Mouse (Mus musculus): Measurements from ENCODE around the gene 2310022B05Rik.

Gene 2310022B05Rik

DNA sequence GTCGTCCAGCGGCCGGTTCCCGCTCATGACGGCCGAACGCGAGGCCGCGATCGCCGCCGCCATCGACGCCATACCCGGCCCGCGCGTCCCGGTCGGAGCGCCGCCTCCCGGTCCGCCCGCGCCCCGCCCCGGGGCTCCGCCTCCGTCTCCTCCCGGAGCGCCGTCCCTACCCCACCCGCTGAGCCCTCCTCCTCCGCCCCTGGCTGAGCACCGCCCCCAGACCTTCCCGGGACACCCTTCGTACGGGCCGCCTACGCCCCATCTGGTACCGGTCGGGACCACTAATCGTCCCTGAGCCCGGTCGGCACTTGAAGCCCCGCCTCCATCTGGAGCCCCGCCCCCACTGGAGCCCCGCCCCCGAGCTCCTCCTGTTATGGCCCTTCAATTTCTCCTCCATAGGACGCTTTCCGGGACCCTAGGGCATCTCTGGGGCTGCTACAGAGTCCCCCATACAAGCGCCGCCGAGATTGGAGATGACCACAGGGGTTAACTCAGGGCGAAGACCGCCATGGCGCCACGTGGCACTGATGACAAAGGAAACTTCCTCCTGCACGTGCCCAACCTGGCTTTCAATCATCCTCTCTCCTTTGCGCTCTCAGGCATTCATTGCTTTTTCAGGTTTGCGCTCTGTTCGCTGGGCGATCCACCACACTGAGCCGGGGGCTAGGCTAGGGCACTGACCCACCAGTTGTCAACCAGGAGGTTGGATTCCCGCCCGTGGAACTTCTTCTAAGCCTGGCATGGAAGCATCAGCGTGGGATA lies at the start of gene 2310022B05Rik:
Gene 2310022B05Rik (minus strand): TSS at position 258 of the 762 bp plus-strand sequence.
- peak; percentile 67 for DNase-seq (ENCODE audit: low read depth)

DNA sequence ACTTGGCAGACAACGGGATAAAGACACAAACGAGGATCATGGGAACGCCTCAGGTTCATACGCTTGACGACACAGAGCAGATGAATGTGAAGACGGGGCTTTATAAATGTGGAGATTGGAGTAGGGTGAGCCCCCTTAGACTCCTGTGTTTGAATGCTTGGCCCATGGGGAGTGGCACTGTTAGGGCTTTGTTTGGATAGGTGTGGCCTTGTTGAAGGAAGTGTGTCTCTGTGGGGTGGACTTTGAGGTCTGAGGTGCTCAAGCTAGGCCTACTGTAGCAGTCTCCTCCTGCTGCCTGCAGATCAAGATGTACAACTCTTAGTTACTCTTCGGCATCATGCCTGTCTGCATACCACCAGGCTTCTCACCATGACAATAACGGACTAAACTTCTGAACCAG lies 42.7 kb upstream of the 2310022B05Rik start:
- no peak for DNase-seq (ENCODE audit: low read depth)

DNA sequence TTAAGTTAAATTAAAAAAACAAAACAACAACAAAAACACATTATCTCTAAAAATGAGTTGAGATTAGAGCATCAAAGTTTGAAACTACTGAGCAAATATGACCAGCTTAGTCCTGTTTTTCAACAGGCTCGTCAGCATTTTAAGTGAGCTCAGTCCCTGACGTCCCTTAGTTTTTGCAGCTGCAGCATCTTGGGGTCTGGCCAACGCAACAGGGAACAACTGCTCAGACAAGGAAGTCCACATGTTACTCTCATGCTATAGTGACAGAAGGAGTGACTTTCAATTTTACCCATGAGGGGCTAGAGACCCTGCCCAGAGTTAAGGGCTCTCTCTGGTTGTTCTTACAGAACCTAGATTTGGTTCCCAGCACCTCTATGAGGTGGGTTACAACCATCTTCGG lies 41.2 kb upstream of the 2310022B05Rik start:
- no peak for DNase-seq (ENCODE audit: low read depth)

DNA sequence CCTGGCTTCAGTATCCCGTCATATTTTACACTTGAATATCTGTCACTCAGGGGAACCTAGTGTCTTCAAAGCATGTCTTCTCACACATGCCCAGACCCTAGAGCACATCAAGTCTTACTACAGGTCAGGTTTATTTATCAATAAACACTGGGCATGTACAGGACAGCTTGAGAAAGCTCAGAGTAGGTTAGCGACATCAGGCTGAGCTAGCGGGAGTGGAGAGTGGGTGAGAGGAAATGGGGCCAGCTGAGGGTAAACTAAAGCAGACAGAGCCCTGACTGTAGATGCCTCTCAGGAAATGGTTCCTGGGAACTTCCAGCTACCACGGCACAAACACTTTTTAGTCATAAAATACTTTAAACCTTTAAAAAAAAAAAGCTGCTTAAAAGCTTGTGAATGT lies 40.4 kb upstream of the 2310022B05Rik start:
- no peak for DNase-seq (ENCODE audit: low read depth)

DNA sequence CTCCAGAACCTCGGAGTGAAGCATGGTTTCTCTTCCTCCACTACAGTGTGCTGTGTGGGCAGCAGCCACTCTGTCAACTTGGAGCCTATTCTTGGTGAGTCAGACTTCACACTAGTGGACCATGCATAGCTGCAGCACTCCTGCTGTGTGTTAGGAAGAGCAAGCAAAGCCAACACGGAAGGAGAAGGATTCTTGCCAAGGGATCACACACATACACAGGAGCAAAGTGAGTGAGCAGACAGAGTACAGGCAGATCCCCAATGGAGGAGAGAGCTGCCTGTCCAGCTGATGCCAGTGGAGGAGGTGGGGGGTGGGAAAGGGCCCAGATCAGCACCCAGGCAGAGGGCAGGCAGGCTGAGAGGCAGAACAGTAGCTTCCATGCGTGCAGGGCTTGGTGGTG lies 39.0 kb upstream of the 2310022B05Rik start:
- DNase-seq (ENCODE audit: low read depth) = no peak

DNA sequence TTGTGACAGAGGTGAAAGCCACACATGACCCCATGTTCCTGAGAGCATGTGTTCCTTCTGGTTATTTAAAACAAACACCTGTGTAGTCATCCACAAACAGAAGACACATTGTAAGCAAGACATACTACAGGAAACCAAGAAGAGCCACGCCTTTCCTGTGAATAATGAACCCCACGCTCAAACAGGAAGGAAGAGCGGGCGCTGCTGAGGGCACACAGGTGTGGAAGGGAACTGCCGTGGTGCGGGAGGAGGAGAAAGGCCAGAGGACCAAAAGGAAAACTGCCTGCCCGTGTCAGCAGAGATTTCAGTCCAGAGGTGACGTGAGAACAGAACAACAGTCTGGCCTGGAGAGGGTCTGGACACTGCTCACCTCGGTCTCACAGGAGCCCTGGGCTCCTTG lies 37.9 kb upstream of the 2310022B05Rik start:
- DNase-seq (ENCODE audit: low read depth) = no peak

DNA sequence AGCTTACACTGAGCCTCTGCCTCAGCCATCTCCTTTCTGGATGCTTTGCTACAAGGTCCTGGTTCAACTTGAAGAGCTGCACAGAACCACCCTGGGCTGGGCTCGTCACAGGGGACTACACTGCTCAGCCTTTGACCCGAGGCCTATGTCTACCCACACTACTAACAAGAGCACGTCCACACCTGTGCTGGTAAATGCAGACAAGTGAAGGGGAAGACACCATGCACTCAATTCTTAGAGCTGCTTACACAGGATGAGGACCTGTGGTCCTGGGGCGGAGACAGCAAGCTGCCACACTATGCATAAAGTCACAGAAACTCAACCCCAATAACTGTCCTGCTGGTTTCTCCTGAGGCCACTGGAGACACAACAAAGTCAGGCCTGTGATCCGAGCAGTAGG lies 37.1 kb upstream of the 2310022B05Rik start:
- DNase-seq (ENCODE audit: low read depth) = no peak

DNA sequence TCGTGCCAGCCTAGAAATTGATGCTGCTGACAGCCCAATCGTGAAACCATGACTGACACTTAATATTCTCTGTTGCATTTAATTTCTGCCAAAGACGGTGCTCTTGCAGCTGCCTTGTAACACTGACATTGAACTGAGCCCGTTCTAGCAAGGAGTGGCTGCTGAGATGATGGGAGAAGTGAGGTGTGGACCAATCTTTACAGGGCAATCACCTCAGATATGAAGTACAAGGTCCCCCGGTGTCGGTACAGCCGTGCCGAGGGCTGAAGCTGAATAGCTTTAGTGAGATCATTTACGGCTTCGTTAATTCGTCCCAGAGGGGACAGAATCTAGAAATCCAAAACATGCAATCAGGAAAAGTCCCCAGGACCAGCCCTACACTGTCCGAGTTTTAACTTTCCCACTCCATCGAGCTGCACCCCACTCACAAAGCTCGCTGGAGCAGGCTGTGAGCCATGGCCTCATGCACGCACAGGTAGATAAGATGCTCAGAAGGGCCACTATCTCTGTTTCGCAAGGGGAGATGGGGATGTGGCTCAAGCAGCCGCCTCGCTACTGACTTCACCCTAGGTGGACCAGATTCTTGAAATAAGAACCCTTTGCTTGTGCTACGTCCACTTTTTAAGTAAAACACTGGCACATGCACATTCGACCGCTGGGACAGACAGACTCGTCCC lies 32.4 kb upstream of the 2310022B05Rik start:
- no peak for DNase-seq (ENCODE audit: low read depth)

DNA sequence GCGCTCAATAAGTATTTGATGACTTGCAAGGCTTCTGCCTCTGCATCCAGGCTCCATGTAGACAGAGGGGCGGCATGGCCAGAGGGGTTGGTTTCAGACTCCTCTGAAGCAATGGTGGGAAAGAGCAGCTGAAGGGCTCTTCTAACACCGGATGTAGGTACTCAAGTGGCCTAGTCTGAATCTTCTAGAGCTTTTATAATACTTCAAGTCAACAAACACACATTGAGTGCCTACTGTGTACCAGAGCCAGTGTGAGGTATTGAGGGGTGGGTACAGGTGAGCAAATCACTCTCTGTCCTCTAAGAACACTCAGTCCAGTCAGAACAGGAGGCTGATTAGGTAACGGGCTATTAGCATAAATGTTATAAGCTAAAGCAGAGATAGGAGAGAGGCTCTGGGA lies 28.5 kb upstream of the 2310022B05Rik start:
- DNase-seq (ENCODE audit: low read depth) = no peak

DNA sequence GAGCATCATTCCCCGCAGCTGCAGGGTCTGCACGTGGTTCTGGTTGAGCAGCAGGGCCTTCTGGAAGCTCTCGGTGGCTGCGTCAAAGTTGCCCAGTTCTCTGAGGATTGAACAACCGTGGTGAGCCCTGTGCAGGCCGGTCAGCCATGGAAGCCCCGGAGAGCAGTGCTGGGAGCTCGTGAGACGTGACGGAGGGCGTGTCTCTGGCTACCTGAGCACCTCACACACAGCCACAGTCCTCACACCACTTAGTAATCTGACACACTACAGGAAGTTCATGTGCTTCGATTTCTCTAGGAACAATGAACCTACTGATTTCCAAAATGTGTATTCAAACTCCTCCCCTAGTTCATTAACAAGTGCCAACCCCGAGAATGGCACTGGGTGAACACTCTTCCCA lies 25.7 kb upstream of the 2310022B05Rik start:
- no peak for DNase-seq (ENCODE audit: low read depth)

DNA sequence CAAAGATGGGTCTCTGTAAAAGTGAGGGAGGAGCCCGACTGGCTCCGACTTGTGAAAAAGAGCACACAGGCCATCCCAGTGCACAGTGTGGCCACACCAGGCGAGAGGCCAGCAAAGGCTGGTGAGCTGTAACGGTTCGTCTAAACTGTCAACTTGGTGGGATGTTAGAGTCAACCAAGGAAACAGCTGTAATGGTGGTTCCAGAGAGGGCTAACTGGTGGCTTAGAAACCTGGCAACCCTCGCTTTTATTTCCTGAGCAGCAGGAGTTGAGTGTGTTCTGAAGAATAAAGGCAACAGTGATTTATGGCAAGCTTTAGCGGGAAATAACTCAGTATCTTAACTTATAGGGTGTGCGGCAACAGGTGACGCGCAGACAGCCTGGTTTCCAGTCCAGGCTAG lies 19.0 kb upstream of the 2310022B05Rik start:
- DNase-seq (ENCODE audit: low read depth) = no peak

DNA sequence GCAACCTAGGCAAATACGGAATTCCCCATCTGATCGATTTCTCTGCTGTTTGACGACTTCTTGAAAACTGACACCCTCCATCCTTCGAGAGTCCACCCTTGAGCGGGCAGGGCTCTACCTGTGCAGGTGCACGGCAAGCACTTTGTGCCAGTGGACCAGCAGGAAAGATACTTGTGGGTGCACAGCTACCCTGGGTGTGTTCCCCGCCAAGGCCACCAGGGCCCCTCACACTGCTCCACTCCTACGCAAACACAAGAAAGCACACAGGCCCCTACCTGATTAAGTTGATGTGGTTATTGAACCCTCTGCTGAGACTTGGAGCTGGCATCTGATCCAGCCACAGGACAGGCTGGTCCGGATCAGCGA lies 18.6 kb upstream of the 2310022B05Rik start:
- DNase-seq (ENCODE audit: low read depth) = no peak

DNA sequence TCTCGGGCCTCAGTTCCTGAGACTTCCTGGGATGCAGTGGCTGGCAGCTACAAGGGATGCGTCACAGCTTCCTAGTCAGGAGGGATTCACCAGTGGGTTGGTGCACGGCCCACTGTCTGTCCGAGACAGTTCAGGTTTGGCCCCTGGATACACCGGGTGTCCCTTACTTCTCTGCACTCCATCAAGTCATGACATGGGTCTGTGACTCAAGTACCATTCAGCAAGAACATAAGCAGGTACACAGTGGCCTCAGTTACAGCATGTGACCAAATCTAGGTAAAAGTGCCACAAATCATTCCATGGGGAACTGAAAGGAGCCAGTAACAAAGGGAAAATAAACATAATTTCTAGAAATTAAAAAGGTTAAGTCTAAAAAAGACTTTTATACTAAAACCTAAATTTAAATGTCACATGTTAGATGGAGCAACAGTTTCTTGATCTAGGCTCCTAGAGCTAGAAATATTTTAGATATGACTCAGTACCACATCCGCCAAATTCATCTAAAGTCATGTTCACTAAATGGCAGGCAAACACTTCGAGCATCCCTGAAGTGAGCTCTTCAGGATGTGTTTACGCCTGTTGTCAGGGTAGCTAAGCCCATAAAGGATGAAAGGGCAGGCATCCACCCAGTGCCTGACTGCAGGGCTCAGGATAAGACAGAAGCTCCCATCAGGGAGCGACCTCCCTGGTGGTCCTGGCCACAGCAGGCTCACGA lies 18.1 kb upstream of the 2310022B05Rik start:
- DNase-seq (ENCODE audit: low read depth) = no peak

DNA sequence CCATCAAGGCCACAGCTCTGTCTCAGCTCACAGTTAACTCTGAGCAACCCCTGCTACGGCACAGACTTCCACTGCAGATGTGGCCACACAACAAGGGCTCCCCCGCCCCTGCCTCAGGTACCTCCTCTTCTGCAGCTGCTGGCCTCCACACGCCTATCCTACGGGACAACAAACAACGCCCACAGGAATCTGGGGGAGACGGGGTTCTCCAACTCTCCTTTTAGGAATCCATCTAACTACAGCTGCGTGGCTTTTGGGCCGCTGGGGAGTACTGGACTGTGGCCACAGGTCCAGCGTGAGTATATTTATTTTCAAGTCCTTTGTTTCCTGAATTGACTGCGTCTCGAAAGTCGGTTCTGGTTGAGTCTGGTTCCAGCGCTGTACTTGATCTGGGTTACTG lies 15.1 kb upstream of the 2310022B05Rik start:
- DNase-seq (ENCODE audit: low read depth) = no peak

DNA sequence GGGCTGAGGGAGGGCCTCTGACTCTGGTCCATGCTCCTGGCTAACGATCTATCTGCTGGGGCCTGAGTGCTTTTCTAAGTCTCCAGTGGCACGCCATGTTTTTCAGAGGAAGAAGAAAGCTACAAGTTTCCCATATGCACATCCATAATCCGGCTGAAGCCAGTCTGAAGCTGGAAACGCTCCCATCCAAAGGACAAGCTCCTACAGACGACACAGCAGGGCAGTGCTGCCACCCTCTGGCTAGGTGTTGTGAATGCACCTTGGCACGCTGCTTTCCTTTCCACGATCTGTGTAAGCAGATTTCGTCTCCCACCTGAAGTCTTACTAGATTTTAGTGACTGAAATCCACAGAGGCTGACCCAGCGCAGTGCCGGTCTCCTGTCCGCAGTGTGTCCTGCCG lies 14.3 kb upstream of the 2310022B05Rik start:
- peak; percentile 33 for DNase-seq (ENCODE audit: low read depth)

DNA sequence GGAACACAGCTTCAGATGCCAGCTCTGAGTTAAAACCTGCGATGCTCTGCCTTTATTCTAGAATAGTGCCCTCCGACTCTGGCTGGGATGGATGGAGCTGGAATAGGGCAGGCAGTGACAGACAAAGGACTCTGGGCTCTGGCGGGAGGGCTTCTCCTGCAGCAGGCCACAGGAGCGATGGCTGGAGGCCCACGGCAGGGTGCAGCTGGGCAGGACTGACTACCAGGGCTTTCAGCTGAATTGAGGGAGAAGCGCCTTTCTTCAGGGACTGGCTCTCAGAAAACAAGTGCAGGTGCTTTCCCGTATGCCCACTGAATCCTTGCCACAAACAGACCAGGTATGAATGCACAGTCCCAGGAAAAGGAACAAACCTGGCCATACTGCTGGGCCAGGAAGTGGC lies 13.9 kb upstream of the 2310022B05Rik start:
- DNase-seq (ENCODE audit: low read depth) = no peak

DNA sequence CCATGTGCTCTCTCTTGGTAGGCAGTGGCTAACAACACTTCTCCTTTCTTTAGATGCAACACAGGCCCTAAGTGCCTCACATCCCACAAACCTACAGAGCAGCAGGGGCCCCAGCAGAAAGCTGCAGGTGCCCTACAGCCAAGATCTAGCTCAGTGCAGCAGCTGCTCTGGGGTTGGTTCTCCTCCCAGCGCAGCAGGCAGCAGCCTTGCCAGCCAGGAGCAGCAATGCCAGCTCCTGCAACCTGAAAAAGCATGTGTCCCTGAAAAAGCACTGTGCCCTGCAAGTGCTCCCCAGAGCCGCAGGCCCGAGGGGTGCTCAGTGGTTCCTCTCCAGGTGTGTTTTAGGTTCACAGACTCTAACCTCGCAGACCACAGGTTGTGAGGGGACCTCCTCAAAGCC lies 13.5 kb upstream of the 2310022B05Rik start:
- no peak for DNase-seq (ENCODE audit: low read depth)

DNA sequence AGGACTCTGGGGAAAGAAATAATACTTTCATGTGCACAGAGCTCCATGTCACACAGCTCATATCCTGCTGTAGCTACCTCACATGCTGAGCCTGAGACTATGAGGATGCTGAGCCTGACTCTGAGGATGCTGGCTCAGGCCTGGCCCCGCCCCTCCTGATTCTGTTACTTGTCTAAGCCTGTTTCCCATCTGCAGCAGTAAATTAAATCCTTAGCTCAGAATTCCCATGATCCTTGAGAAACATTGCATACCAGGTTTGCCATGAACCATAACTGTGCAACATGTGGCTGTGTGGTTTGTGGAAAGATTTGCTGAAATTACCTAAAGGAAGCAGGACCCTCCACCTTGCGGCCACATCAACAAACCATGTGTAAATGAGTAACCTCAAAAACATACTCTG lies 9.2 kb upstream of the 2310022B05Rik start:
- no peak for DNase-seq (ENCODE audit: low read depth)

DNA sequence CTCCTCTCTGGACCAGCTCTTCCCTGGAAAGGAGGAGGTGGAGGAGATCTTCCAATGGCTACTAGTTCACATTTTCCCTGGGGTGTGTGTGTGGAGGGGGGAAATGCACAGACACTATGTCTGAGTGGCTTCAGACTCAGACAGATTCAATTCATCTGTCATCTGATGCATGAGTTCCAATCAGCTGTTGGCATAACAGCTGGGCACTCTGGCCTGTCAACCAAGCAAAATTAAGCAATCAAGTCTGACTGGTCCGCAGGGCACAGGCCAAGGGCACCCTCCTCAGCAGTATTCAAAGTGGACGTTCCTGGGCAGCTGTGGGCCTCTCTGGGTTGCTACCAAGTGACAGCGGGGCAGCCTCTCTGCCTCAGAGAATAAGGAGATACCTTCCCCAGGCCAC lies 5.6 kb upstream of the 2310022B05Rik start:
- no peak for DNase-seq (ENCODE audit: low read depth)

DNA sequence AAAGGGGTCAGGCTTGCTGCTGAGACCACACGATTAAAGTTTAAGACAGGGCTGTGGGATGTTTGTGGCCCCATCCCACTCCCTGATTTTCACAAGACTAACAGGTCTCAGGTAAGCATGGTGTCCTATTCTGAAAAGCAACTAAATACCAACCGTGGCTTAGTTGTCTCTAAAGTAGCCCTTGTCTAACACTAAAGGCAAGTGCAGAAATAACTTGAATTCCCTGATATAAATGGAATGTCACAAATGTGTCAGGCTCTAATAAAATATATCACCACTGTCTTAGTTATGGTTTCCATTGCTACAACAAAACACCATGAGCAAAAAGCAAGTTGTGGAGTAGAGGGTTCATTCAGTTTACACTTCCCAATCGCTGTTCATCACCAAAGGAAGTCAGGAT lies 1.2 kb upstream of the 2310022B05Rik start:
- no peak for DNase-seq (ENCODE audit: low read depth)

DNA sequence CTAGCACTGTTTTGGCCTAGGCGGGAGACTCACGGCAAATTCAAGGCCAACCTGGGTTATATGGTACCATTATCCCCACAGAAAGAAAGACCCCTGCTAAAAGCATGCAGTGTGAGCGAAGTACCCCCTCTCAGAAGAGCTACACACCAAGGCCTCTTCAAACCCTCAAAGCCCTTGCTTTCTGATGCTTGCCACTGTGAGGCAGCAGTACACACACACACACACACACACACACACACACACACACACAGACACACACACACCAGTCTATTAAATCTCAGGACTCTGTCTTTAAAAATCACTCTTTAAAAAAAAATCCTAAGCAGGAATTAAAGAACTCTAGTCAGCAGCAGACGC lies 683 bp upstream of the 2310022B05Rik start:
- no peak for DNase-seq (ENCODE audit: low read depth)

DNA sequence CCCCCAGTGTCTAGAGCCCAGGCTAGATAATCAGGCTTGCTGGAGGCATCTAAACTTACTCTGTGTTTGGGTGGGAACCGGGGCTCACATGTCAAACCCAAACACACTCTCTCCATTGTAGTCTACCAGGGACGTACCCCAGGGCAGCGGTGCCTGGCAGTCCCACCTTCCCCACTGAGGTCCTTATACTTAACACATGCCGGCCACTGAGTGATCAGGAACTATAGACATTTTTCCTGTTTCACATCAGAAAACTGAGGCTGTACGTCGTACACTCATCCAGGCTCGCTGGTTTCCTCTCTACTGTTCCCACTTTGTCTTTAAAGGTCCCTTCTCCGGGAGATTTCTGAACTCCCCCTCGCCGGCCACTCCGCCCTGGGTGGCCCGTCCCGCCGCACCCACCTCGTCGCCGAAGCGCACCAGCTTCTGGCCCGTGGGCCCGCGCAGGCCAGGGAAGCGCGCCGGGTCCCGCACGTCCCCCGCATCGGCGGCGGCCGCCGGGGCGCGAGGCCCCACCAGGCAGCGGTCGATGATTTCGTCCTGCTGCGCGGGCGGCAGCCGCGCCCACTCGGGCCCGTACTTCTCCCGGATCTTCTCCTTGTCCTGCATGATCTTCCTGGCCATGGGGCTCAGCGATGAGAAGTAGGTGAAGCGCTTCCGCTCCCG lies 590 bp downstream of the 2310022B05Rik start:
- peak; percentile 22 for DNase-seq (ENCODE audit: low read depth)

DNA sequence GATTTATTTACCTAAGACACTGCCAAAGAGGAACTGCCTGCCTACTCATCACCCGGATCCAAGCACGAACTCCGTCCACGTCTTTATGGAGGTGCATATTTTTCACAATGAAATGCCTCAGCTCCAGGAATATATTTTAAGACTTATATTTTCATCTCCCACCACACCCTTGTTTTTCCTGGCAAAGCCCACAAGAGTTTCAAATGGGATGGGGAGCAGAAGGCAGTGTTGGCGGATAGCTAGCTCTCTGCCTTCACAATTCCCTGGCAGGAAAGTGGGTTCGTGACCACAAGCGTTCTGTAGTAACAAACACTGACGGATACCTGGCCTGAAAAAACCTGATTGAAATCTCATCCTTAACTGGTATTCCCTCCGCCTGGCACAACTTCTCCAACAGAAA lies 1.4 kb downstream of the 2310022B05Rik start:
- DNase-seq (ENCODE audit: low read depth) = no peak

Measured in c-Kit-positive CD71-positive TER-119-negative erythroid progenitor cells, embryonic 14.5 days (primary cell).